Mouse (Mus musculus) large intestine, adult 2 months (tissue): Measurements from ENCODE around the gene Crx. TPM values are rescaled to one million over a fixed set of nuclear protein-coding genes. Genes with fewer than 3 reads are reported as not detected.

Experiments used
- DNase-seq: peaks from one replicate; pipeline ENCODE4 v3.0.0-alpha.2; 2012; ENCODE audit warnings: low read depth, low spot score
- WGBS: fragments of 180-500 bp; shearing (Covaris S2); methylation state at CpG from one replicate; pipeline ENCODE4 v1.1.7; 2018; 5-methylcytosine and 5-hydroxymethylcytosine counted together
- polyA plus RNA-seq: library from polyadenylated mRNA; depleted of rRNA; stranded (reverse); fragments of >200 nt; gene quantifications from 2 replicates; pipeline ENCODE4 v1.2.3, GENCODE M21; 2012; rRNA removed

Crx gene
- polyA plus RNA-seq, 1 experiment: not detected

- WGBS: 23% methylated on average over 7 of the region's 7 CpGs
- DNase-seq: no peak
Observed at GRCm38 (mm10) chr7:15881388-15881787, 1.6 kb upstream of the Crx start.

DNA sequence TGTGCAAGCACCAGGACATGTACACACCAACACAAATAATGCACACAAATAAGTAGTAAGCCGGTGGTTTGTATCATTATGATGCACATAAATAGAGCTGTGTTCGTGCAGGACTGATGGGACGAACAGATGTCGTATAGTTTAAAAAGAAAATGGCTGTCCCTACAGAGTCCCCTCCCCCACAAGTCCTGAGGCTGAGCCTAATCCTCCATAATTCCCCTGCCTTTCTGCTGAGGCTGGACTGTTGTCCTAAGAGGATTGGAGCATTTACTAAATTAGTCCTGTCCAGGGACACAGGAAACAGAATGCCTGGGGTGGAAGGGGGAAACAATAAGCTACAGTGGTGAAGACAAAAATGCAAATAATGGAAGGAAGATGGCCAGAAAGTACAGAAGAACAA is 15.7 kb downstream of the Crx start:
- 81% methylated on average over 4 of the region's 4 CpGs for WGBS
- no peak for DNase-seq

GRCm38 (mm10) chr7:15859657-15860056 is 20.1 kb downstream of the Crx start:
- DNase-seq: no peak
- WGBS: 34% methylated on average over 2 of the region's 2 CpGs

DNA sequence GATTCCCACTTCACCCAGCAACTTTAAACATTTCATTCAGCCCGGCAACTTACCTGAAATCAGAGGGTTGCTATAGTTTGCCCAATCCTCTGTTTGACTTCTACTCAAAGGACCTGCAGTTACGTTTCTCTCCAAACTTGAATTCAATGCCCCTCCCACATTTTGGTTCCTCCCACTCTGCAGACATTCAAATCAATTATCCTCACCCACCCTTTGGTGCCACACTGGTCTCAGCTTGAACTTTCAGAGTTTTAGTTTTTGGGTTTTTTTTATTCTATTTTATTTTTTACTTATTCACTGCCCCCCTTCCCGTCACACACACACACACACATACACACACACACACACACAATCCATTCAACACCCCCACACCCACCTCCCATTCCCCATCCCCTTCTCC is 40.2 kb downstream of the Crx start, which contains the start of gene Obox6:
Gene Obox6 (minus strand): TSS at position 101 of the 400 bp plus-strand sequence.
- no peak for DNase-seq
- 89% methylated on average over 3 of the region's 3 CpGs for WGBS

Other genes starting within 250 kb of the Crx start
- gene Obox3, start 240.1 kb downstream of the Crx start, polyA plus RNA-seq: not detected in 2 replicates
- gene Obox5, start 129.8 kb downstream of the Crx start, polyA plus RNA-seq: not detected in 2 replicates
- gene Obox6, start 40.3 kb downstream of the Crx start, polyA plus RNA-seq: not detected in 2 replicates
- gene Crxos, start 2.6 kb upstream of the Crx start, polyA plus RNA-seq: not detected in 2 replicates
- gene Selenow, start 42.4 kb upstream of the Crx start, polyA plus RNA-seq: 228 and 286 TPM in 2 replicates
- 80.5 and 94.6 TPM in 2 replicates for gene Nop53, start 66.1 kb upstream of the Crx start, polyA plus RNA-seq
- gene Ehd2, start 87.6 kb upstream of the Crx start, polyA plus RNA-seq: 19.7 and 23.4 TPM in 2 replicates
- gene Bicra, start 168.0 kb upstream of the Crx start, polyA plus RNA-seq: 8.1 and 9.5 TPM in 2 replicates
- 0.03 TPM in 1 of 2 replicates, not detected in the other for gene Zfp541, start 181.8 kb upstream of the Crx start, polyA plus RNA-seq
- 139 and 170 TPM in 2 replicates for gene Napa, start 218.5 kb upstream of the Crx start, polyA plus RNA-seq
- gene Kptn, start 239.9 kb upstream of the Crx start, polyA plus RNA-seq: 21.4 and 25.2 TPM in 2 replicates
- 1.1 and 1.3 TPM in 2 replicates for gene Slc8a2, start 249.9 kb upstream of the Crx start, polyA plus RNA-seq